ENCODE assay signal across 11 mouse cellular contexts in genomic region chr7:109669426-109670170, GRCm38 (mm10). TPM values are rescaled to one million over a fixed set of nuclear protein-coding genes. Genes with fewer than 3 reads are reported as not detected.
A peak's percentile ranks its signal among the peaks of the same experiment; 100 is the strongest.
DNase-seq lines count a peak whose midpoint lies in the region; ATAC-seq and TF ChIP-seq lines count a peak whose summit lies in the region.
"Had no signal": no experiment of that assay in that cellular context is flagged by ENCODE, and none has a peak within 500 bp of the region (broad histone marks: within the 10 kb centered on the region; RNA-seq: fewer than 3 reads in every experiment).

No protein-coding gene starts in this region.

- peaks cover 14% of the 10 kb centered on the region for H3K4me1 ChIP-seq in heart, postnatal 0 days (ENCODE audit: control insufficient read depth, insufficient read depth)
- peaks cover 47% of the 10 kb centered on the region for H3K4me1 ChIP-seq in megakaryocyte, embryonic 14.5 days
- H3K4me1 ChIP-seq in intestine, embryonic 16.5 days (ENCODE audit: control insufficient read depth, insufficient read depth, low read length) = peaks cover 3% of the 10 kb centered on the region
- H3K4me1 ChIP-seq in stomach, embryonic 16.5 days (ENCODE audit: control insufficient read depth, insufficient read depth, low read length) = peaks cover 25% of the 10 kb centered on the region

- no peak overlapping the region for H3K4me3 ChIP-seq in heart, postnatal 0 days (ENCODE audit: low read depth, low read length)
- peak overlapping the region; percentile 34 for H3K4me3 ChIP-seq in megakaryocyte, embryonic 14.5 days (replicated peaks)
- H3K4me3 ChIP-seq in intestine, embryonic 16.5 days (ENCODE audit: low read length) = peak overlapping the region; percentile 21
- H3K4me3 ChIP-seq in stomach, embryonic 16.5 days (replicated peaks; ENCODE audit: low read length) = peak overlapping the region; percentile 25

- peak overlapping the region; percentile 83 for H3K4me2 ChIP-seq in heart, postnatal 0 days (ENCODE audit: low read depth, low read length)
- peak overlapping the region; percentile 17; the same call in 1 of the 2 replicates for H3K4me2 ChIP-seq in intestine, embryonic 16.5 days (ENCODE audit: low read depth, low read length)
- H3K4me2 ChIP-seq in stomach, embryonic 16.5 days (ENCODE audit: low read depth, low read length) = peak overlapping the region; percentile 63

- no peaks in the 10 kb centered on the region for H3K9me3 ChIP-seq in heart, postnatal 0 days (replicated peaks; ENCODE audit: control insufficient read depth, low read length)
- no peaks in the 10 kb centered on the region for H3K9me3 ChIP-seq in megakaryocyte, embryonic 14.5 days
- H3K9me3 ChIP-seq in intestine, embryonic 16.5 days (ENCODE audit: control insufficient read depth, low read length) = no peaks in the 10 kb centered on the region
- no peaks in the 10 kb centered on the region for H3K9me3 ChIP-seq in stomach, embryonic 16.5 days (replicated peaks; ENCODE audit: control insufficient read depth, low read length)

- WGBS in heart, postnatal 0 days = 67% methylated on average over 5 of the region's 5 CpGs
- 74% methylated on average over 5 of the region's 5 CpGs for WGBS in intestine, embryonic 16.5 days
- WGBS in stomach, embryonic 16.5 days = 60% methylated on average over 5 of the region's 5 CpGs

- ATAC-seq in heart, postnatal 0 days (ENCODE audit: insufficient read depth, low read depth) = no peak
- ATAC-seq in megakaryocyte, adult 5-6 weeks (ENCODE audit: poor library complexity, severe bottlenecking) = no peak
- no peak for ATAC-seq in intestine, embryonic 16.5 days
- no peak for ATAC-seq in stomach, embryonic 16.5 days (ENCODE audit: insufficient read depth, low FRiP score)

- DNase-seq in heart, postnatal 0 days (ENCODE audit: low spot score) = no peak
- no peak for DNase-seq in heart, adult 18-20 months
- DNase-seq in cerebellum, adult 11 months = no peak
- DNase-seq in ovary, postnatal 14 days (ENCODE audit: low spot score) = no peak
- DNase-seq: adrenal gland, adult 8-10 months; cerebellum, postnatal 36 days had no signal

- H3K27ac ChIP-seq in heart, postnatal 0 days (ENCODE audit: low read depth) = no peak overlapping the region
- no peak overlapping the region for H3K27ac ChIP-seq in intestine, embryonic 16.5 days (ENCODE audit: low read length)
- H3K27ac ChIP-seq in stomach, embryonic 16.5 days (ENCODE audit: low read length) = no peak overlapping the region

- no peak for TF ChIP-seq CTCF in heart, postnatal 0 days (IDR thresholded peaks at IDR 0.05; ENCODE audit: low read depth)

- H3K36me3 ChIP-seq in heart, postnatal 0 days (replicated peaks; ENCODE audit: control insufficient read depth, insufficient read depth, low read length) = no peaks in the 10 kb centered on the region
- no peaks in the 10 kb centered on the region for H3K36me3 ChIP-seq in megakaryocyte, embryonic 14.5 days (replicated peaks; ENCODE audit: low read length)
- no peaks in the 10 kb centered on the region for H3K36me3 ChIP-seq in intestine, embryonic 16.5 days (ENCODE audit: control insufficient read depth, insufficient read depth, low read length)
- H3K36me3 ChIP-seq in stomach, embryonic 16.5 days (ENCODE audit: control insufficient read depth, insufficient read depth, low read length) = no peaks in the 10 kb centered on the region

- no peak overlapping the region for H3K9ac ChIP-seq in heart, postnatal 0 days (replicated peaks; ENCODE audit: low read depth, low read length)
- no peak overlapping the region for H3K9ac ChIP-seq in intestine, embryonic 16.5 days (ENCODE audit: low read depth, low read length)
- H3K9ac ChIP-seq in stomach, embryonic 16.5 days (ENCODE audit: low read length) = peak overlapping the region; percentile 24

- no peaks in the 10 kb centered on the region for H3K27me3 ChIP-seq in heart, postnatal 0 days (ENCODE audit: control insufficient read depth, insufficient read depth, low read length)
- peaks cover 20% of the 10 kb centered on the region for H3K27me3 ChIP-seq in megakaryocyte, embryonic 14.5 days (replicated peaks)
- H3K27me3 ChIP-seq in intestine, embryonic 16.5 days (replicated peaks; ENCODE audit: control insufficient read depth, insufficient read depth, low read length) = no peaks in the 10 kb centered on the region
- H3K27me3 ChIP-seq in stomach, embryonic 16.5 days (ENCODE audit: control insufficient read depth, insufficient read depth, low read length) = no peaks in the 10 kb centered on the region

- TF ChIP-seq EP300 in heart, postnatal 0 days (IDR thresholded peaks at IDR 0.05; ENCODE audit: low read depth) = no peak

RNA-seq across cellular contexts. Expression of gene St5, which starts 33.8 kb away (rescaled TPM):
- 58.8 and 60.7 TPM in 2 replicates for total RNA-seq in heart, postnatal 0 days (2014; rRNA removed; ENCODE audit: low replicate concordance)
- polyA plus RNA-seq in heart, postnatal 0 days (2015; fragmentation: Nextera tagmentation; extraction: Ambion mirVana) = 26.9 and 28.8 TPM in 2 replicates
- total RNA-seq in heart, adult 18-20 months (2021) = 10 to 100 TPM; 19.3 to 27.9 TPM
- polyA plus RNA-seq in megakaryocyte, embryonic 14.5 days (2012; ENCODE audit: insufficient read depth, low replicate concordance) = 1.1 and 2.0 TPM in 2 replicates
- total RNA-seq in megakaryocyte, adult 5-6 weeks (2015) = 0.69 and 2.0 TPM in 2 replicates
- 0.73 and 1.3 TPM in 2 replicates for total RNA-seq in megakaryocyte, adult 5-6 weeks (2017)
- polyA plus RNA-seq in intestine, embryonic 16.5 days (2015; fragmentation: Nextera tagmentation; extraction: Ambion mirVana) = 66.9 and 71.9 TPM in 2 replicates
- polyA plus RNA-seq in stomach, embryonic 16.5 days (2015; fragmentation: Nextera tagmentation; extraction: Ambion mirVana) = 64.0 and 68.3 TPM in 2 replicates
- total RNA-seq: neutrophil, adult 5-6 weeks had no signal

RNA-seq across cellular contexts. Expression of gene Akip1, which starts 33.9 kb away (rescaled TPM):
- total RNA-seq in heart, postnatal 0 days (2014; rRNA removed; ENCODE audit: low replicate concordance) = 6.9 and 14.8 TPM in 2 replicates
- polyA plus RNA-seq in heart, postnatal 0 days (2015; fragmentation: Nextera tagmentation; extraction: Ambion mirVana) = 29.5 and 32.7 TPM in 2 replicates
- 10 to 100 TPM; 13.5 to 14.7 TPM for total RNA-seq in heart, adult 18-20 months (2021)
- 4.2 and 38.3 TPM in 2 replicates for polyA plus RNA-seq in megakaryocyte, embryonic 14.5 days (2012; ENCODE audit: insufficient read depth, low replicate concordance)
- total RNA-seq in megakaryocyte, adult 5-6 weeks (2015) = 28.4 and 37.0 TPM in 2 replicates
- total RNA-seq in megakaryocyte, adult 5-6 weeks (2017) = 13.5 and 18.0 TPM in 2 replicates
- polyA plus RNA-seq in intestine, embryonic 16.5 days (2015; fragmentation: Nextera tagmentation; extraction: Ambion mirVana) = 37.6 and 40.9 TPM in 2 replicates
- 42.5 and 42.7 TPM in 2 replicates for polyA plus RNA-seq in stomach, embryonic 16.5 days (2015; fragmentation: Nextera tagmentation; extraction: Ambion mirVana)

RNA-seq across cellular contexts. Expression of gene BC051019, which starts 54.1 kb away (rescaled TPM):
- total RNA-seq in heart, postnatal 0 days (2014; rRNA removed; ENCODE audit: low replicate concordance) = 0.27 TPM in 1 of 2 replicates, not detected in the other
- polyA plus RNA-seq in heart, postnatal 0 days (2015; fragmentation: Nextera tagmentation; extraction: Ambion mirVana) = 0.48 TPM in 1 of 2 replicates, not detected in the other
- total RNA-seq in heart, adult 18-20 months (2021) = under 1 TPM in 1 of 2 experiments, not detected in 1; 0.64 TPM
- 3.4 TPM in 1 of 2 replicates, not detected in the other for polyA plus RNA-seq in megakaryocyte, embryonic 14.5 days (2012; ENCODE audit: insufficient read depth, low replicate concordance)
- not detected in 2 replicates for total RNA-seq in megakaryocyte, adult 5-6 weeks (2015)
- total RNA-seq in megakaryocyte, adult 5-6 weeks (2017) = not detected in 2 replicates
- polyA plus RNA-seq in intestine, embryonic 16.5 days (2015; fragmentation: Nextera tagmentation; extraction: Ambion mirVana) = 0.13 TPM in 1 of 2 replicates, not detected in the other
- polyA plus RNA-seq in stomach, embryonic 16.5 days (2015; fragmentation: Nextera tagmentation; extraction: Ambion mirVana) = 0.23 and 0.45 TPM in 2 replicates
- total RNA-seq: neutrophil, adult 5-6 weeks had no signal

Comparison
In these comparisons a context has a peak if more than half of its experiments do, and no peak if none do; other contexts are left out.
1. H3K4me2 ChIP-seq: peak in every context shown above with its lines; median percentile 83 in heart, postnatal 0 days; 63 in stomach, embryonic 16.5 days; 17 in intestine, embryonic 16.5 days.